Mouse (Mus musculus) Patski (cell line): ENCODE data around the gene Mapk12. TPM values are rescaled to one million over a fixed set of nuclear protein-coding genes. Genes with fewer than 3 reads are reported as not detected.

Source experiments
- ATAC-seq: fragments of 100-300 bp; one replicate; pipeline ENCODE4 v1.8.0; 2021
- CTCF ChIA-PET: fragments of 350-600 bp; sonication (Branson Sonifier 250); formaldehyde crosslinking; loops from one replicate; lab custom pipeline; 2022; ENCODE audit warnings: inconsistent platforms; lab: Charles Lee
- POLR2A ChIA-PET: fragments of 350-600 bp; sonication (Branson Sonifier 250); formaldehyde crosslinking; loops from one replicate; lab custom pipeline; 2022; ENCODE audit warnings: antibody characterized with exemption, inconsistent platforms; lab: Charles Lee
- DNase-seq: peaks from one replicate; pipeline ENCODE4 v3.0.0-alpha.2; 2011; ENCODE audit warnings: low read depth, low spot score
- H3K27me3 ChIP-seq: fragments of 371-371 bp; one replicate; pipeline ENCODE4 v1.5.1; 2021
- CTCF ChIP-seq: fragments of 100-300 bp; IDR thresholded peaks from one replicate; pipeline ENCODE4 v1.5.1; 2021
- in situ Hi-C: fragments of 300-500 bp; cut with MboI; formaldehyde crosslinking; loops from 3 replicates; pipeline ENCODE4 v1.11.1; 2018; ENCODE audit warnings: low pct_unique_long_range_greater_than_20kb, mixed read lengths
- polyA plus RNA-seq: library from polyadenylated mRNA; unstranded; gene quantifications from one replicate; pipeline ENCODE4 v1.2.3, GENCODE M21; 2021

The Mapk12 gene
- polyA plus RNA-seq, 1 experiment from 2014 or later, result 7.1 TPM

- DNase-seq (peak; percentile 89), ATAC-seq (peak; percentile 70)
- no peak for TF ChIP-seq CTCF
- ChIA-PET POLR2A (interaction anchor here (0.5 to 2.8 kb wide), 4 partner anchors 10 to 105 kb away, joined by 3 to 14 read pairs (median 8); partner anchors contain the start of gene Dennd6b), CTCF (interaction anchor here (1.1 to 3.2 kb wide), 3 partner anchors 9 to 50 kb away, joined by 3 to 10 read pairs (median 6); partner anchors contain the start of gene Hdac10)
- in situ Hi-C loops, result no loop called here
- no peaks in the 10 kb centered on the region for H3K27me3 ChIP-seq
These were observed 38.6 kb upstream of the Mapk12 start for GRCm38 (mm10) chr15:89178954-89179629.

- POLR2A ChIA-PET, result interaction anchor here (0.7 to 2.8 kb wide), 5 partner anchors 9 to 360 kb away, joined by 3 to 14 read pairs (median 4); partner anchors contain the start of gene Dennd6b
- CTCF ChIA-PET, result interaction anchor here (0.8 to 3.2 kb wide), 7 partner anchors 8 to 49 kb away, joined by 3 to 10 read pairs (median 3); partner anchors contain the start of gene Hdac10
These were observed 37.9 kb upstream of the Mapk12 start for GRCm38 (mm10) chr15:89178260-89178860.

GRCm38 (mm10) chr15:89177576-89178259 lies 37.2 kb upstream of the Mapk12 start:
- ChIA-PET POLR2A (interaction anchor here (0.7 to 2.8 kb wide), 5 partner anchors 9 to 359 kb away, joined by 3 to 14 read pairs (median 3); no protein-coding TSS in a partner anchor), CTCF (interaction anchor here (0.8 to 3.2 kb wide), 8 partner anchors 8 to 49 kb away, joined by 3 to 10 read pairs (median 3); partner anchors contain the start of genes Dennd6b and Hdac10)
- in situ Hi-C loops, result no loop called here
- no peak for TF ChIP-seq CTCF
- ATAC-seq (no peak), DNase-seq (no peak)
- no peaks in the 10 kb centered on the region for H3K27me3 ChIP-seq

More at GRCm38 (mm10) chr15:89178260-89178860, 37.9 kb upstream of the Mapk12 start:
- H3K27me3 ChIP-seq, result no peaks in the 10 kb centered on the region
- in situ Hi-C loops, result no loop called here
- DNase-seq (no peak), ATAC-seq (no peak)
- no peak for TF ChIP-seq CTCF

GRCm38 (mm10) chr15:89177121-89177520 lies 36.6 kb upstream of the Mapk12 start:
- TF ChIP-seq CTCF, result no peak
- ChIA-PET POLR2A (interaction anchor here (0.6 to 1.3 kb wide), 3 partner anchors 11 to 30 kb away, joined by 3 read pairs; no protein-coding TSS in a partner anchor), CTCF (interaction anchor here (1.0 to 3.2 kb wide), 4 partner anchors 7 to 48 kb away, joined by 3 to 10 read pairs (median 4); partner anchors contain the start of genes Dennd6b and Hdac10)
- no peaks in the 10 kb centered on the region for H3K27me3 ChIP-seq
- ATAC-seq (no peak), DNase-seq (no peak)
- in situ Hi-C loops, result no loop called here

- no peak for TF ChIP-seq CTCF
- CTCF ChIA-PET, result no interaction called here
- DNase-seq (no peak), ATAC-seq (no peak)
- no peaks in the 10 kb centered on the region for H3K27me3 ChIP-seq
- in situ Hi-C loops, result no loop called here
- POLR2A ChIA-PET, result interaction anchor here (1.3 kb wide), 1 partner anchor 20 kb away, joined by 5 read pairs; the partner anchor contains the start of gene Dennd6b
These were observed 35.1 kb upstream of the Mapk12 start for GRCm38 (mm10) chr15:89175411-89176155.

GRCm38 (mm10) chr15:89174889-89175339 lies 34.4 kb upstream of the Mapk12 start:
- ATAC-seq (no peak), DNase-seq (no peak)
- in situ Hi-C loops, result no loop called here
- POLR2A ChIA-PET, result interaction anchor here (1.3 kb wide), 1 partner anchor 21 kb away, joined by 5 read pairs; the partner anchor contains the start of gene Dennd6b
- H3K27me3 ChIP-seq, result no peaks in the 10 kb centered on the region
- CTCF ChIA-PET, result interaction anchor here (1.7 kb wide), 1 partner anchor 21 kb away, joined by 5 read pairs; the partner anchor contains the start of gene Dennd6b
- no peak for TF ChIP-seq CTCF

GRCm38 (mm10) chr15:89173906-89174214 lies 33.4 kb upstream of the Mapk12 start:
- ChIA-PET CTCF (interaction anchor here (1.7 kb wide), 1 partner anchor 22 kb away, joined by 5 read pairs; the partner anchor contains the start of gene Dennd6b), POLR2A (interaction anchor here (0.6 kb wide), 1 partner anchor 219 kb away, joined by 3 read pairs; no protein-coding TSS in a partner anchor)
- H3K27me3 ChIP-seq, result no peaks in the 10 kb centered on the region
- no peak for ATAC-seq
- no peak for TF ChIP-seq CTCF
- no peak for DNase-seq
- in situ Hi-C loops, result no loop called here

GRCm38 (mm10) chr15:89173024-89173905 lies 32.8 kb upstream of the Mapk12 start:
- DNase-seq, result no peak
- in situ Hi-C loops, result no loop called here
- ChIA-PET CTCF (interaction anchor here (1.7 kb wide), 1 partner anchor 23 kb away, joined by 5 read pairs; the partner anchor contains the start of gene Dennd6b), POLR2A (interaction anchor here (0.6 kb wide), 1 partner anchor 220 kb away, joined by 3 read pairs; no protein-coding TSS in a partner anchor)
- TF ChIP-seq CTCF, result no peak
- H3K27me3 ChIP-seq, result no peaks in the 10 kb centered on the region
- no peak for ATAC-seq
